Mouse (Mus musculus) CH12.LX (cell line): ENCODE data around the gene Myom1. TPM values are rescaled to one million over a fixed set of nuclear protein-coding genes. Genes with fewer than 3 reads are reported as not detected.

Experiments
- DNase-seq: peaks from one replicate; pipeline ENCODE4 v3.0.0-alpha.2; 2013; ENCODE audit errors: extremely low read depth
- H3K27ac ChIP-seq: 2 replicates; pipeline ENCODE4 v1.5.1; 2012; ENCODE audit warnings: low read depth, mild to moderate bottlenecking, control low read depth, moderate library complexity; ENCODE audit not compliant: insufficient read depth
- H3K27me3 ChIP-seq: replicated peaks from 2 replicates; pipeline ENCODE3; 2012; ENCODE audit warnings: inconsistent platforms
- H3K36me3 ChIP-seq, 2 experiments: replicated peaks in 1 of 2; 2 replicates each; pipeline versions ENCODE3 to v1.6.1; 2012; ENCODE audit warnings: inconsistent platforms in 1 of 2, low read length in 1 of 2, mild to moderate bottlenecking in 1 of 2, mixed read lengths in 1 of 2, moderate library complexity in 1 of 2; ENCODE audit not compliant: control insufficient read depth in 1 of 2, insufficient read depth in 1 of 2
- H3K4me1 ChIP-seq, 2 experiments: 2 replicates each; pipeline ENCODE4 v1.6.1; 2012; ENCODE audit warnings: inconsistent platforms in 1 of 2, moderate library complexity in 1 of 2; ENCODE audit not compliant: insufficient read depth in 2 of 2, control insufficient read depth in 1 of 2
- H3K4me2 ChIP-seq: 2 replicates; pipeline ENCODE4 v1.6.1; 2012; ENCODE audit warnings: low read depth, mild to moderate bottlenecking, control low read depth; ENCODE audit not compliant: poor library complexity, insufficient read depth, severe bottlenecking
- H3K4me3 ChIP-seq, 3 experiments: fragments of 150-350 bp in 1 of 3; sonication (generic) in 1 of 3; replicated peaks in 1 of 3; 2 replicates each; pipeline versions ENCODE3 to v1.5.1; 2011 to 2012; ENCODE audit warnings: low read depth in 2 of 3, low read length in 2 of 3, mild to moderate bottlenecking in 2 of 3, moderate library complexity in 2 of 3, control low read depth in 1 of 3, improper control_type of control experiment in 1 of 3, inconsistent platforms in 1 of 3, mixed read lengths in 1 of 3; ENCODE audit not compliant: poor library complexity in 1 of 3
- H3K79me2 ChIP-seq: replicated peaks from 2 replicates; pipeline ENCODE4 v1.6.1; 2012; ENCODE audit warnings: mild to moderate bottlenecking, moderate library complexity; ENCODE audit not compliant: control insufficient read depth, poor library complexity, insufficient read depth, severe bottlenecking; ENCODE audit errors: extremely low read depth
- H3K9ac ChIP-seq: 2 replicates; pipeline ENCODE4 v1.6.1; 2012; ENCODE audit warnings: low read depth, mild to moderate bottlenecking, control low read depth, moderate library complexity; ENCODE audit not compliant: insufficient read depth
- H3K9me3 ChIP-seq: replicated peaks from 2 replicates; pipeline ENCODE3; 2012; ENCODE audit warnings: low read length, inconsistent platforms, mixed read lengths
- BHLHE40 ChIP-seq: IDR thresholded peaks from 2 replicates; pipeline ENCODE4 v1.6.1; 2011; ENCODE audit warnings: mild to moderate bottlenecking, low read depth, low read length, improper control_type of control experiment
- CHD1 ChIP-seq: IDR thresholded peaks from 2 replicates; pipeline ENCODE4 v1.6.1; 2012; ENCODE audit warnings: low read depth, low read length, improper control_type of control experiment, inconsistent platforms
- ELF1 ChIP-seq: IDR thresholded peaks from 2 replicates; pipeline ENCODE4 v1.6.1; 2014; ENCODE audit warnings: low read depth, mild to moderate bottlenecking, inconsistent platforms, low read length, improper control_type of control experiment
- EP300 ChIP-seq: IDR thresholded peaks from 2 replicates; pipeline ENCODE4 v1.6.1; 2011; ENCODE audit warnings: low read length, improper control_type of control experiment
- ETS1 ChIP-seq: conservative IDR thresholded peaks from 2 replicates; pipeline ENCODE4 v1.6.1; 2012; ENCODE audit warnings: low read depth, mild to moderate bottlenecking, inconsistent platforms, low read length, improper control_type of control experiment, moderate library complexity
- IRF4 ChIP-seq: IDR thresholded peaks from 2 replicates; pipeline ENCODE4 v1.6.1; 2014; ENCODE audit warnings: low read depth, mild to moderate bottlenecking, inconsistent platforms, low read length, improper control_type of control experiment
- MAZ ChIP-seq: IDR thresholded peaks from 2 replicates; pipeline ENCODE4 v1.6.1; 2012; ENCODE audit warnings: low read depth, mild to moderate bottlenecking, inconsistent platforms, low read length, improper control_type of control experiment, moderate library complexity
- NRF1 ChIP-seq: IDR thresholded peaks from 2 replicates; pipeline ENCODE4 v1.6.1; 2014; ENCODE audit warnings: low read depth, mild to moderate bottlenecking, inconsistent platforms, low read length, improper control_type of control experiment, moderate library complexity
- PAX5 ChIP-seq: IDR thresholded peaks from 2 replicates; pipeline ENCODE4 v1.6.1; 2012; ENCODE audit warnings: low read length, inconsistent platforms, mixed read lengths
- POLR2A ChIP-seq: IDR thresholded peaks from 2 replicates; pipeline ENCODE4 v1.6.1; 2011; ENCODE audit warnings: low read depth, mild to moderate bottlenecking, improper control_type of control experiment, low read length
- RCOR1 ChIP-seq: conservative IDR thresholded peaks from 2 replicates; pipeline ENCODE4 v1.6.1; 2012; ENCODE audit warnings: low read depth, mild to moderate bottlenecking, inconsistent platforms, low read length, improper control_type of control experiment
- SMC3 ChIP-seq: IDR thresholded peaks from 2 replicates; pipeline ENCODE4 v1.6.1; 2011; ENCODE audit warnings: low read depth, low read length, improper control_type of control experiment
- USF1 ChIP-seq: IDR thresholded peaks from 2 replicates; pipeline ENCODE4 v1.6.1; 2014; ENCODE audit warnings: low read depth, mild to moderate bottlenecking, inconsistent platforms, low read length, improper control_type of control experiment
- USF2 ChIP-seq: conservative IDR thresholded peaks from 2 replicates; pipeline ENCODE4 v1.6.1; 2011; ENCODE audit warnings: low read depth, low read length, improper control_type of control experiment
- ZC3H11A ChIP-seq: IDR thresholded peaks from 2 replicates; pipeline ENCODE4 v1.6.1; 2012; ENCODE audit warnings: low read depth, mild to moderate bottlenecking, inconsistent platforms, low read length, improper control_type of control experiment
- ZMIZ1 ChIP-seq: IDR thresholded peaks from 2 replicates; pipeline ENCODE4 v1.6.1; 2012; ENCODE audit warnings: low read depth, mild to moderate bottlenecking, inconsistent platforms, low read length, improper control_type of control experiment
- ZNF384 ChIP-seq: IDR thresholded peaks from 2 replicates; pipeline ENCODE4 v1.6.1; 2012; ENCODE audit warnings: low read depth, low read length, improper control_type of control experiment, inconsistent platforms
- dilution Hi-C: fragments of 300-500 bp; cut with MboI; formaldehyde crosslinking; loops from 2 replicates; pipeline ENCODE4 v1.14.3; 2020; ENCODE audit warnings: low sequenced_read_pairs; ENCODE audit not compliant: extremely low pct_unique_long_range_greater_than_20kb, extremely low pct_ligation_motif_present
- in situ Hi-C: fragments of 300-500 bp; cut with MboI; formaldehyde crosslinking; loops from 3 replicates; pipeline ENCODE4 v1.14.3; 2019; ENCODE audit warnings: low sequenced_read_pairs, low pct_ligation_motif_present, low pct_unique_long_range_greater_than_20kb, mixed read lengths
- polyA plus RNA-seq: library from polyadenylated mRNA; unstranded; fragments of >175 nt; gene quantifications from 2 replicates; pipeline ENCODE4 v1.2.1, GENCODE M21; 2012; ENCODE audit warnings: low read depth; ENCODE audit not compliant: insufficient read length
- total RNA-seq, 2 experiments: library from RNA; depleted of rRNA; stranded (reverse); fragments of 300-350 nt in 1 of 2; fragments of >200 nt in 1 of 2; gene quantifications; 2 replicates each; pipeline ENCODE4 v1.2.3; 2012 to 2014

Gene Myom1
- total and polyA plus RNA-seq, 3 experiments: 0.26 to 0.93 (median 0.55) TPM

- Histone ChIP-seq H3K4me1 (peaks cover 0 to 2% of the 10 kb centered on the region in 2 experiments; a peak in 1 of 4 replicates), H3K4me2 (no peak overlapping the region), H3K4me3 (no peak overlapping the region), H3K27me3 (no peaks in the 10 kb centered on the region), H3K27ac (no peak overlapping the region), H3K9me3 (no peaks in the 10 kb centered on the region), H3K79me2 (no peaks in the 10 kb centered on the region), H3K36me3 (no peaks in the 10 kb centered on the region), H3K9ac (no peak overlapping the region)
- no peak for DNase-seq
- dilution Hi-C loops: no loop called here
- TF ChIP-seq BHLHE40 (no peak), CHD1 (no peak), PAX5 (no peak), USF2 (no peak), SMC3 (no peak), RCOR1 (no peak), POLR2A (no peak), ZMIZ1 (no peak), ZC3H11A (no peak), IRF4 (no peak), NRF1 (no peak), USF1 (no peak), MAZ (no peak), EP300 (no peak), ELF1 (no peak)
- in situ Hi-C loops: no loop called here
Observed at GRCm38 (mm10) chr17:71039851-71040581, 37.6 kb downstream of the Myom1 start.

- no peaks in the 10 kb centered on the region for H3K9me3 ChIP-seq
- H3K4me2 ChIP-seq: no peak overlapping the region
- H3K9ac ChIP-seq: no peak overlapping the region
- in situ Hi-C loops: no loop called here
- dilution Hi-C loops: no loop called here
- peaks cover 0 to 2% of the 10 kb centered on the region in 2 experiments; a peak in 1 of 4 replicates for H3K4me1 ChIP-seq
- TF ChIP-seq RCOR1 (no peak), ETS1 (no peak), SMC3 (no peak), ZNF384 (no peak), ELF1 (no peak), ZC3H11A (no peak)
- TF ChIP-seq, all 38 proteins: peak for 0
- H3K4me3 ChIP-seq: no peak overlapping the region
- H3K79me2 ChIP-seq: no peaks in the 10 kb centered on the region
- H3K36me3 ChIP-seq: no peaks in the 10 kb centered on the region
- no peak overlapping the region for H3K27ac ChIP-seq
- DNase-seq: no peak
- H3K27me3 ChIP-seq: no peaks in the 10 kb centered on the region
Observed at GRCm38 (mm10) chr17:71040582-71040880, 38.1 kb downstream of the Myom1 start.
